Mouse (Mus musculus) midbrain, embryonic 11.5 days (tissue): Measurements from ENCODE around the gene Gm340. TPM values are rescaled to one million over a fixed set of nuclear protein-coding genes. Genes with fewer than 3 reads are reported as not detected.

Experiments
- ATAC-seq: fragments of 200-750 bp; cut with Nextera tagmentation; 2 replicates; pipeline ENCODE4 v1.8.0; 2017; ENCODE audit warnings: moderate TSS enrichment, moderate library complexity; ENCODE audit not compliant: low FRiP score
- DNase-seq: peaks from one replicate; pipeline ENCODE4 v3.0.0; 2015; ENCODE audit warnings: low spot score; ENCODE audit errors: missing footprints
- H3K27ac ChIP-seq: fragments of 300-500 bp; sonication (generic); 2 replicates; pipeline ENCODE4 v1.5.1; 2014; ENCODE audit warnings: low read depth, low read length
- H3K27me3 ChIP-seq: fragments of 300-500 bp; sonication (generic); 2 replicates; pipeline ENCODE4 v1.6.1; 2014; ENCODE audit warnings: mild to moderate bottlenecking, low read length, moderate library complexity, mixed read lengths; ENCODE audit not compliant: control insufficient read depth, insufficient read depth
- H3K36me3 ChIP-seq: fragments of 300-500 bp; sonication (generic); 2 replicates; pipeline ENCODE4 v1.6.1; 2014; ENCODE audit warnings: mild to moderate bottlenecking, low read length, moderate library complexity, mixed read lengths; ENCODE audit not compliant: control insufficient read depth, insufficient read depth
- H3K4me1 ChIP-seq: fragments of 300-500 bp; sonication (generic); 2 replicates; pipeline ENCODE4 v1.6.1; 2014; ENCODE audit warnings: low read length; ENCODE audit not compliant: control insufficient read depth, insufficient read depth
- H3K4me2 ChIP-seq: fragments of 300-500 bp; sonication (generic); 2 replicates; pipeline ENCODE4 v1.6.1; 2014; ENCODE audit warnings: mild to moderate bottlenecking, moderate library complexity
- H3K4me3 ChIP-seq: fragments of 300-500 bp; sonication (generic); 2 replicates; pipeline ENCODE4 v1.5.1; 2014; ENCODE audit warnings: low read depth, low read length
- H3K9ac ChIP-seq: fragments of 300-500 bp; sonication (generic); 2 replicates; pipeline ENCODE4 v1.6.1; 2014; ENCODE audit warnings: low read length
- H3K9me3 ChIP-seq: fragments of 300-500 bp; sonication (generic); 2 replicates; pipeline ENCODE4 v1.6.1; 2016; ENCODE audit warnings: low read length; ENCODE audit not compliant: control insufficient read depth
- WGBS: fragments of 180-500 bp; shearing (Covaris S2); extraction: QIAGEN DNeasy Blood & Tissue Kit; methylation state at CpG from one replicate; pipeline ENCODE4 v1.1.7; 2014; 5-methylcytosine and 5-hydroxymethylcytosine counted together
- polyA plus RNA-seq: library from polyadenylated mRNA; unstranded; fragments of >200 nt; fragmentation: Nextera tagmentation; extraction: Ambion mirVana; gene quantifications from 2 replicates; pipeline ENCODE4 v1.2.1, GENCODE M21; 2014

Gene Gm340
- polyA plus RNA-seq, result 4.8 and 4.9 TPM in 2 replicates

GRCm38 (mm10) chr19:41581706-41582420 lies at the start of gene Gm340:
TSS of gene Gm340 (plus strand) at chr19:41582370.
- no peak within 1 kb of the TSS for H3K27ac ChIP-seq
- DNase-seq (peak; percentile 2), ATAC-seq (no peak)
- no peak within 1 kb of the TSS for H3K9ac ChIP-seq
- 96% methylated on average over 23 of the region's 23 CpGs for WGBS
- H3K36me3 ChIP-seq, result peaks cover 15% of the 10 kb centered on the region
- no peaks in the 10 kb centered on the region for H3K4me1 ChIP-seq
- H3K9me3 ChIP-seq, result no peaks in the 10 kb centered on the region
- no peak within 1 kb of the TSS for H3K4me3 ChIP-seq
- H3K27me3 ChIP-seq, result no peaks in the 10 kb centered on the region
- H3K4me2 ChIP-seq, result no peak within 1 kb of the TSS

GRCm38 (mm10) chr19:41534021-41534420 lies 48.1 kb upstream of the Gm340 start:
- DNase-seq, result no peak
- no peak overlapping the region for H3K4me3 ChIP-seq
- ATAC-seq, result no peak
- no peak overlapping the region for H3K4me2 ChIP-seq
- no peak overlapping the region for H3K9ac ChIP-seq
- WGBS, result 98% methylated on average over 3 of the region's 3 CpGs
- no peaks in the 10 kb centered on the region for H3K9me3 ChIP-seq
- H3K27me3 ChIP-seq, result no peaks in the 10 kb centered on the region
- no peak overlapping the region for H3K27ac ChIP-seq
- H3K4me1 ChIP-seq, result no peaks in the 10 kb centered on the region
- H3K36me3 ChIP-seq, result no peaks in the 10 kb centered on the region

- Histone ChIP-seq H3K4me1 (no peaks in the 10 kb centered on the region), H3K36me3 (peaks cover 4% of the 10 kb centered on the region; the same call in 1 of the 2 replicates), H3K9me3 (no peaks in the 10 kb centered on the region), H3K27ac (no peak overlapping the region), H3K27me3 (no peaks in the 10 kb centered on the region), H3K4me3 (no peak overlapping the region), H3K4me2 (no peak overlapping the region), H3K9ac (no peak overlapping the region)
- WGBS, result 86% methylated on average over 4 of the region's 4 CpGs
- DNase-seq (no peak), ATAC-seq (no peak)
Observed at GRCm38 (mm10) chr19:41556981-41557380, 25.2 kb upstream of the Gm340 start.

GRCm38 (mm10) chr19:41557491-41557890 lies 24.7 kb upstream of the Gm340 start:
- Histone ChIP-seq H3K36me3 (peaks cover 4% of the 10 kb centered on the region; the same call in 1 of the 2 replicates), H3K9ac (no peak overlapping the region), H3K4me2 (no peak overlapping the region), H3K9me3 (no peaks in the 10 kb centered on the region), H3K4me1 (no peaks in the 10 kb centered on the region), H3K27ac (no peak overlapping the region), H3K4me3 (no peak overlapping the region), H3K27me3 (no peaks in the 10 kb centered on the region)
- no peak for DNase-seq
- 95% methylated on average over 4 of the region's 4 CpGs for WGBS
- ATAC-seq, result no peak

GRCm38 (mm10) chr19:41558891-41559486 lies 23.2 kb upstream of the Gm340 start:
- Histone ChIP-seq H3K27ac (no peak overlapping the region), H3K4me3 (no peak overlapping the region), H3K27me3 (no peaks in the 10 kb centered on the region), H3K4me1 (no peaks in the 10 kb centered on the region), H3K9ac (no peak overlapping the region), H3K4me2 (no peak overlapping the region), H3K9me3 (no peaks in the 10 kb centered on the region), H3K36me3 (peaks cover 4% of the 10 kb centered on the region; the same call in 1 of the 2 replicates)
- DNase-seq (no peak), ATAC-seq (no peak)
- 92% methylated on average over 9 of the region's 9 CpGs for WGBS

GRCm38 (mm10) chr19:41560856-41561255 lies 21.3 kb upstream of the Gm340 start:
- H3K4me3 ChIP-seq, result no peak overlapping the region
- no peak overlapping the region for H3K9ac ChIP-seq
- H3K27me3 ChIP-seq, result no peaks in the 10 kb centered on the region
- H3K9me3 ChIP-seq, result no peaks in the 10 kb centered on the region
- no peak for DNase-seq
- no peak overlapping the region for H3K27ac ChIP-seq
- whole genome bisulfite sequencing, result 94% methylated on average over 3 of the region's 3 CpGs
- H3K36me3 ChIP-seq, result peaks cover 4% of the 10 kb centered on the region; the same call in 1 of the 2 replicates
- no peaks in the 10 kb centered on the region for H3K4me1 ChIP-seq
- no peak overlapping the region for H3K4me2 ChIP-seq
- no peak for ATAC-seq

GRCm38 (mm10) chr19:41568791-41569190 lies 13.4 kb upstream of the Gm340 start:
- Histone ChIP-seq H3K4me3 (no peak overlapping the region), H3K9ac (no peak overlapping the region), H3K27me3 (no peaks in the 10 kb centered on the region), H3K4me2 (no peak overlapping the region), H3K27ac (no peak overlapping the region), H3K9me3 (no peaks in the 10 kb centered on the region), H3K36me3 (no peaks in the 10 kb centered on the region), H3K4me1 (no peaks in the 10 kb centered on the region; the same call in 1 of the 2 replicates)
- WGBS, result 74% methylated on average over 2 of the region's 2 CpGs
- DNase-seq, result no peak
- ATAC-seq, result no peak

- Histone ChIP-seq H3K27me3 (no peaks in the 10 kb centered on the region), H3K36me3 (no peaks in the 10 kb centered on the region), H3K4me1 (no peaks in the 10 kb centered on the region; the same call in 1 of the 2 replicates), H3K27ac (no peak overlapping the region), H3K4me3 (no peak overlapping the region), H3K4me2 (no peak overlapping the region), H3K9me3 (no peaks in the 10 kb centered on the region), H3K9ac (no peak overlapping the region)
- ATAC-seq (no peak), DNase-seq (no peak)
- WGBS, result 93% methylated on average over 2 of the region's 2 CpGs
Observed at GRCm38 (mm10) chr19:41573700-41574099, 8.5 kb upstream of the Gm340 start.

GRCm38 (mm10) chr19:41577576-41577975 lies 4.6 kb upstream of the Gm340 start:
- no peak overlapping the region for H3K9ac ChIP-seq
- H3K4me1 ChIP-seq, result no peaks in the 10 kb centered on the region; the same call in 1 of the 2 replicates
- peaks cover 6% of the 10 kb centered on the region for H3K36me3 ChIP-seq

More at GRCm38 (mm10) chr19:41577576-41577975, 4.6 kb upstream of the Gm340 start:
- no peaks in the 10 kb centered on the region for H3K9me3 ChIP-seq
- DNase-seq (no peak), ATAC-seq (no peak)
- no peak overlapping the region for H3K4me2 ChIP-seq
- no peak overlapping the region for H3K4me3 ChIP-seq
- no peak overlapping the region for H3K27ac ChIP-seq
- H3K27me3 ChIP-seq, result no peaks in the 10 kb centered on the region
